Mouse (Mus musculus) heart, embryonic 12.5 days (tissue): ENCODE data around the gene Cyb561d2. TPM values are rescaled to one million over a fixed set of nuclear protein-coding genes. Genes with fewer than 3 reads are reported as not detected.

Source experiments
- ATAC-seq: fragments of 200-750 bp; cut with Nextera tagmentation; 2 replicates; pipeline ENCODE4 v1.8.0; 2017; ENCODE audit warnings: moderate TSS enrichment, moderate library complexity; ENCODE audit not compliant: insufficient number of reproducible peaks, low FRiP score
- H3K27ac ChIP-seq: fragments of 300-500 bp; sonication (generic); 2 replicates; pipeline ENCODE4 v1.5.1; 2016; ENCODE audit warnings: mild to moderate bottlenecking, moderate library complexity; ENCODE audit not compliant: poor library complexity, severe bottlenecking
- H3K27me3 ChIP-seq: fragments of 300-500 bp; sonication (generic); replicated peaks from 2 replicates; pipeline ENCODE4 v1.6.1; 2016; ENCODE audit warnings: mild to moderate bottlenecking, moderate library complexity
- H3K36me3 ChIP-seq: fragments of 300-500 bp; sonication (generic); 2 replicates; pipeline ENCODE4 v1.6.1; 2016; ENCODE audit warnings: mild to moderate bottlenecking, moderate library complexity
- H3K4me1 ChIP-seq: fragments of 300-500 bp; sonication (generic); replicated peaks from 2 replicates; pipeline ENCODE4 v1.6.1; 2016; ENCODE audit warnings: mild to moderate bottlenecking
- H3K4me2 ChIP-seq: fragments of 300-500 bp; sonication (generic); 2 replicates; pipeline ENCODE4 v1.6.1; 2016; ENCODE audit warnings: mild to moderate bottlenecking, moderate library complexity
- H3K4me3 ChIP-seq: fragments of 300-500 bp; sonication (generic); 2 replicates; pipeline ENCODE4 v1.5.1; 2016; ENCODE audit warnings: mild to moderate bottlenecking
- H3K9ac ChIP-seq: fragments of 300-500 bp; sonication (generic); 2 replicates; pipeline ENCODE4 v1.6.1; 2016; ENCODE audit warnings: mild to moderate bottlenecking, moderate library complexity
- H3K9me3 ChIP-seq: fragments of 300-500 bp; sonication (generic); replicated peaks from 2 replicates; pipeline ENCODE4 v1.6.1; 2016; ENCODE audit warnings: mild to moderate bottlenecking, moderate library complexity
- WGBS: fragments of 180-500 bp; shearing (Covaris S2); methylation state at CpG from one replicate; pipeline ENCODE4 v1.1.7; 2016; 5-methylcytosine and 5-hydroxymethylcytosine counted together
- polyA plus RNA-seq: library from polyadenylated mRNA; unstranded; fragments of >200 nt; fragmentation: Nextera tagmentation; extraction: Ambion mirVana; gene quantifications from 2 replicates; pipeline ENCODE4 v1.2.1, GENCODE M21; 2016

Gene Cyb561d2
- polyA plus RNA-seq: 16.6 and 18.4 TPM in 2 replicates

DNA sequence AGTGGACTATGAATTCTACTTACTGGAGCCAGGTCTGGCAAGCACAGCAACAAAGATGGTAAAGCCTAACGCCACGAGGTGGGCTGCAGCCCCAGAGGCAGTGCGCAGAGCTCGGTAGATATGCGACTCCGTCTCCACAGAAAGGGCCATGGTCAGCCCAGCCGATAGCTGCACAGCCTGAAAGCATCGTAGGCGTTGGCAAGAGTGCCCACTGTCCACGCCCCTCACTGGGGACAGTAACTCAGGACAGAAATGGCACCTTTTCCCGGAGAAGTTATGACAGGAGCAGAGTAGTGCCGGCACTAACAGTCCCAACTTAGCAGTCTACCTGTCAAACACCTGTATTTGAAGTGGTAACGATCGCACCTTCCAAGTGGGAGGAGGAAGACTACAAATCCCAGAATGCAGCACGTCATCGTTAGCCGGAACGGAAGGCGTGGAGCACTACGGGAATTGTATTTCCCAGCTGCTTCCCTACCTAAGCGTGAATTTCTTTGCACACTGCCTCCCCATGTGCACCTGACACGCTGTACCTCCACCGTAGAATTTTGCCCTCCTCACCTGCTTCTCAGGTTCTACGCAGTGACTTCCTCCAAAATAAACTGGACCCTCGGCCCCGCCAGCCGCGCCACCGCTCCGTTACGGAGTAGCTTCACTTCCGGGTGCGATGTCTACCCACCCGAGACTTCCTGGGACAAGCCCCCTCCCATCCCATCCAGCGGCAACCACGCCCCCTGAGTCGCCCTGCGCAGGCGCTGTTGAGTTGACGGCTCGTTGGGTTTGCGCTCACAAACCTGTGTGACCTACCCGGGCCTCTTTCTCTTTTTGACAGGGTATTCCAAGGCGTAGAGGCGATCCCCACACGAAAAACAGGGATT lies at the start of gene Cyb561d2, which contains the start of gene Nprl2:
Gene Cyb561d2 (minus strand): TSS at position 720 of the 878 bp plus-strand sequence.
Gene Nprl2 (plus strand): TSS at position 753 of the 878 bp plus-strand sequence.
- ATAC-seq: peak; percentile 88

DNA sequence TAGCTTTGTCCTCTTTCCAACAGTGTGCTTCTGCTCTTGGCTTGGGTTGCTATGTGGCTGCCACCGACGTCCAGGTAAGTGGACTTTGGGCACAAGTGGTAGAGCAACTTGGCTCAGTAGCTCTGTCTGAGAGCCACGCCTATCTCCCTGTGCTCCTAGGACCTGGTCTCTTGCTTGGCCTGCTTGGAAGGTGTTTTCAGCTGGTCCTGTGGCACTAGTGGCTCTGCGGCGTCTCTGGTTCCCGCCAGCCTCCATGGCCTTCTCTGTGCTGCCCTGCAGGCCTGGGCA lies 48.7 kb upstream of the Cyb561d2 start:
- H3K4me3 ChIP-seq: no peak overlapping the region
- no peaks in the 10 kb centered on the region for H3K9me3 ChIP-seq
- H3K27ac ChIP-seq: no peak overlapping the region
- WGBS: 91% methylated on average over 6 of the region's 6 CpGs
- no peak for ATAC-seq
- peaks cover 55% of the 10 kb centered on the region for H3K4me1 ChIP-seq
- no peak overlapping the region for H3K4me2 ChIP-seq
- H3K27me3 ChIP-seq: no peaks in the 10 kb centered on the region
- no peak overlapping the region; the same call in 1 of the 2 replicates for H3K9ac ChIP-seq
- peaks cover 56% of the 10 kb centered on the region for H3K36me3 ChIP-seq

More for the DNA sequence above, at the start of gene Cyb561d2, which contains the start of gene Nprl2:
- peak within 1 kb of the TSS; percentile 74 for H3K4me3 ChIP-seq
- peak within 1 kb of the TSS; percentile 38; the same call in 1 of the 2 replicates for H3K27ac ChIP-seq
- H3K9ac ChIP-seq: peak within 1 kb of the TSS; percentile 86
- peaks cover 54% of the 10 kb centered on the region for H3K36me3 ChIP-seq
- H3K9me3 ChIP-seq: no peaks in the 10 kb centered on the region
- H3K27me3 ChIP-seq: no peaks in the 10 kb centered on the region
- peak within 1 kb of the TSS; percentile 93 for H3K4me2 ChIP-seq
- 1% methylated on average over 46 of the region's 46 CpGs for WGBS
- H3K4me1 ChIP-seq: peaks cover 28% of the 10 kb centered on the region

DNA sequence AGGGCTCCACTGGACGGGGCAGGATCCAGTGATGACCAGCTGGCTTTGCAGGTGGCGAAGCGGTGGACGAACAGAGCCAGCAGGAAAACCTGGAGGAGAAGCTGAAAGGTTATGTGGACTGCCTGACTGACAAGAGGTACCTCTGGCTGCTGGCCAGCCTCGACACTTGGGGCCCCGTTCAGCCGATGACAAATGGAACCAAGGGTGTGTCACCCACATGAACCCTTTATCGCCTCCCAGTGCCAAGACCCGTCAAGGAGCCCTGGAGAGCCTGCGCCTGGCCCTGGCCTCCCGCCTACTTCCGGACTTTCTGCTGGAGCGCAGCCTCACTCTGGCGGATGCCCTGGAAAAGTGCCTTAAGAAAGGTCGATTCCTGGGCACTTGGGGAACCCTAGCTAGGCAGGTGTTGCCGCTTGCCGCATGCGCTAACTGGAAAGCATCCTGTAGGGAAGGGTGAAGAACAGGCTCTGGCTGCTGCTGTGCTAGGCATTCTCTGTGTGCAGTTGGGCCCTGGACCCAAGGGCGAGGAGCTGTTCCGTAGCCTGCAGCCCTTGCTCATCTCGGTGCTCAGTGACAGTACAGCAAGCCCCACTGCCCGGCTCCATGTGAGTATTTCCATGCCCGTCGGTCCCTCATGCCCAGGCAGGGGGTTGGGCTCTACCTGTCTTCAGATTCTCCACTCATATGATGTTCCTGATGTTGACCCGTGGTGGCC lies 48.2 kb upstream of the Cyb561d2 start:
- H3K4me2 ChIP-seq: peak overlapping the region; percentile 84

DNA sequence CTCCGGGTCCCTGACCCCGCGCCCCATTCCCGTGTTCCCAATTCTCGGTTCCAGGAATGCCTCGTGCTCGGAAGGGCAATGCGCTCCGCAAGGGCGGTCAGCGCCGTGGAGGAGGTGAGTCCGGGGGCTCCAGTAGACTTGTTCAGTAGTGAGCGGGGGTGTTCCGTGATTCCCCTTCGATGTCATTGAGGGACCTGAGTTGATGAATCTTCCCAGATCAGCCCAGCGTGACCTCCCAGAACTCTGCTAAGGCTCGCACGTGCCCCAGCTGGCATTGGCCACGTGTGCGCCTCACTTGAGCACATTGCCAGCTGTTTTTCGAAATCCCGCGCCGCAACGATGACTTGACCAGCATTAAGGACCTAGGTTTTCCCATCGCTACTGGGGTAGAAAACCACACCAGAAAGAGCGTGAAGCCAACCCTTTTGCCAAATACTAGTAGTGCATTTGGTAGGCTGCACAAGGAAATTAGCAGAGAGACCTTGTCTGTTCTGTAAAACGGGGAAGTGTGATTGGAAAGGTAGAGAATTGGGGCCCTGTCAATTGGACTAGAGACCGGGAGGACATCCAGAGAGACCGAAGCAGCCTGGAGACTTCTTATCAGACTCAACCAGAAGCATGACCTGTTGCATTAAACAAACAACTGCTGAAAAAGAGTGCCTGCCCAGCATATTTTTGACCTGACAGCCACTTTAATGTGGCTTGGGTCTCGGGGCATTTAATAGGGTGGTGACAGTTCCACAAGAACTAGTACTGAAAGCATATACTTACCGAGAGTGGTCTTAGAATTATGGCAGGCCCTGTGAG lies 46.0 kb upstream of the Cyb561d2 start:
- H3K36me3 ChIP-seq: peaks cover 49% of the 10 kb centered on the region
- H3K9ac ChIP-seq: peak overlapping the region; percentile 85
- 1% methylated on average over 33 of the region's 33 CpGs for WGBS
- H3K4me2 ChIP-seq: peak overlapping the region; percentile 84
- H3K9me3 ChIP-seq: no peaks in the 10 kb centered on the region
- H3K4me1 ChIP-seq: peaks cover 45% of the 10 kb centered on the region
- peak overlapping the region; percentile 84 for H3K4me3 ChIP-seq
- H3K27me3 ChIP-seq: no peaks in the 10 kb centered on the region
- ATAC-seq: peak; percentile 6; the same call in 1 of the 2 replicates
- peak overlapping the region; percentile 72 for H3K27ac ChIP-seq

More for the DNA sequence above, 48.2 kb upstream of the Cyb561d2 start:
- no peak for ATAC-seq
- Histone ChIP-seq H3K4me1 (peaks cover 55% of the 10 kb centered on the region), H3K9me3 (no peaks in the 10 kb centered on the region), H3K9ac (peak overlapping the region; percentile 21; the same call in 1 of the 2 replicates), H3K27me3 (no peaks in the 10 kb centered on the region), H3K36me3 (peaks cover 56% of the 10 kb centered on the region), H3K4me3 (0 out of 2 replicates have a peak overlapping the region, but pooled peaks have one; percentile 84), H3K27ac (peak overlapping the region; percentile 58)
- 74% methylated on average over 25 of the region's 25 CpGs for WGBS

DNA sequence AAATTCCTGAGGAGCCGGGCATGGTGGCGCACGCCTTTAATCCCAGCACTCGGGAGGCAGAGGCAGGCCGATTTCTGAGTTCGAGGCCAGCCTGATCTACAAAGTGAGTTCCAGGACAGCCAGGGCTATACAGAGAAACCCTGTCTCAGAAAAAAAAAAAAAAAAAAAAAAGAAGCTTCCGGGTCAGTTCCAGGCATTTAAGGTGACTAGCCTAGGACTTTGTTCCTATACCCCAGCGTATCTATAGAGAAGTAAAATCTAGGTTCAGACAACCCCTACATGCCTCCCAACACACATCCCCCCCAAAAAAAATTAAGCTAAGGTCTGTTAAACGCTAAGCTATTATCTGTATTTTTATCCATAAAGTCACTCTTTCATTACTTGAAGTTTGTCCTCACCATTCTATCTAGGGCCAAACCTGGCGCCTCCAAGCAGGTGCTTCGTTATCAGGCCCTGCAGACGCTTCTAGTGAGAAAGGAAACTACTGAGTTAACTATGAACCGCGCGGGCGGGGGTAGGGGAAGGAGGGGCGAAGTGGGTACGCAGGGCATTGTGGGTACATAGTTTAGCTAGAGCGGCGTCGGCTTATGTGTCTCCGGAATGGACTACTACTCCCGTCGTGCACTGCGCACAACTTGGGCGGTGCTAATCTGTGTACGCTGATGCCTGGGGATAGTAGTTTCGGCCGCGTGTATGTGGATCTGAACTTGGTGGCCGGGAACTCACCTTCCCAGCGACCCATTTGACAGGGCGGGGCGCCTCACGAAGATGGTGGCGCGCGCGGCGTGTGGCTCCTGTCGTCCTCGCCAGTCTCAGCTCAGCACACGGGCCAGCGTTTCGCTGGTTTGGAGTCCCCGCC lies 45.2 kb upstream of the Cyb561d2 start, which contains the start of gene Ifrd2:
Gene Ifrd2 (plus strand): TSS at position 669 of the 859 bp plus-strand sequence.
- Histone ChIP-seq H3K36me3 (peaks cover 43% of the 10 kb centered on the region), H3K4me3 (peak within 1 kb of the TSS; percentile 84), H3K4me2 (peak within 1 kb of the TSS; percentile 84), H3K27ac (peak within 1 kb of the TSS; percentile 72), H3K27me3 (no peaks in the 10 kb centered on the region), H3K9ac (peak within 1 kb of the TSS; percentile 85), H3K9me3 (no peaks in the 10 kb centered on the region), H3K4me1 (peaks cover 38% of the 10 kb centered on the region)
- 11% methylated on average over 46 of the region's 46 CpGs for WGBS
- peak; percentile 97 for ATAC-seq

DNA sequence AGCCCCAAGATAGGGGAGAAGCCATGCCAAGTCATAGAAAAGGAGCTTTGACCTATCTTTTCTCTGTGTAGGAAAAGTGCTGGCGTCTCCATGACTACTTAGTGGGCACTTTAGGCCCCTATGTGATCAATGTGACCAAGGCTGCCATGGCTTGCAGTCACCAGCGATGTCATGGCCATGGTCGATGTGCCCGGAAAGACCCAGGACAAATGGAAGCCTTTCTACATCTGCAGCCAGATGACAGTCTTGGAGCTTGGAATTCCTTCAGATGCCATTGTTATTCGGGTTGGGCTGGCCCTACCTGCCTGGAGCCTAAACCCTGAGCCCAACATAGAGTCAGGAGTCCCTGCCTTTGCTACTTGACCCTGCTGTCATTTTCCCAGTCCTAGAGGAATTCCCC lies 44.5 kb upstream of the Cyb561d2 start:
- no peak overlapping the region for H3K4me3 ChIP-seq
- H3K36me3 ChIP-seq: peaks cover 36% of the 10 kb centered on the region
- H3K27ac ChIP-seq: peak overlapping the region; percentile 41
- no peaks in the 10 kb centered on the region for H3K27me3 ChIP-seq
- 87% methylated on average over 5 of the region's 5 CpGs for WGBS
- no peak for ATAC-seq
- H3K9ac ChIP-seq: no peak overlapping the region
- no peaks in the 10 kb centered on the region for H3K9me3 ChIP-seq
- H3K4me1 ChIP-seq: peaks cover 45% of the 10 kb centered on the region
- H3K4me2 ChIP-seq: peak overlapping the region; percentile 24

DNA sequence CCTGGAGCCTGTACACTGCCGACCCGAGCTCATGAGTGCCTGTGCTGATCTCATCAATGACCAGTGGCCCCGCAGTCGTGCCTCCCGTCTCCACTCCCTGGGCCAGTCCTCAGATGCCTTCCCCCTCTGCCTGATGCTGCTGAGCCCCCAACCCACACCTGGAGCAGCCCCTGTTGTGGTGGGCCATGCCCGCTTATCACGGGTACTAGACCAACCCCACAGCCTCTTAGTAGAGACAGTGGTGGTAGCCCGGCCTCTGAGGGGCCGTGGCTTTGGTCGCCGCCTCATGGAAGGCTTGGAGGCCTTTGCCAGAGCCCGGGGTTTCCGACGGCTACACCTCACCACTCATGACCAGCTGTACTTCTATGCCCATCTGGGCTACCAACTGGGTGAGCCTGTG lies 41.2 kb upstream of the Cyb561d2 start:
- Histone ChIP-seq H3K27ac (no peak overlapping the region), H3K9ac (no peak overlapping the region), H3K36me3 (peaks cover 11% of the 10 kb centered on the region), H3K9me3 (no peaks in the 10 kb centered on the region), H3K4me3 (no peak overlapping the region), H3K4me2 (no peak overlapping the region), H3K4me1 (peaks cover 29% of the 10 kb centered on the region), H3K27me3 (no peaks in the 10 kb centered on the region)
- ATAC-seq: no peak
- WGBS: 88% methylated on average over 14 of the region's 14 CpGs

DNA sequence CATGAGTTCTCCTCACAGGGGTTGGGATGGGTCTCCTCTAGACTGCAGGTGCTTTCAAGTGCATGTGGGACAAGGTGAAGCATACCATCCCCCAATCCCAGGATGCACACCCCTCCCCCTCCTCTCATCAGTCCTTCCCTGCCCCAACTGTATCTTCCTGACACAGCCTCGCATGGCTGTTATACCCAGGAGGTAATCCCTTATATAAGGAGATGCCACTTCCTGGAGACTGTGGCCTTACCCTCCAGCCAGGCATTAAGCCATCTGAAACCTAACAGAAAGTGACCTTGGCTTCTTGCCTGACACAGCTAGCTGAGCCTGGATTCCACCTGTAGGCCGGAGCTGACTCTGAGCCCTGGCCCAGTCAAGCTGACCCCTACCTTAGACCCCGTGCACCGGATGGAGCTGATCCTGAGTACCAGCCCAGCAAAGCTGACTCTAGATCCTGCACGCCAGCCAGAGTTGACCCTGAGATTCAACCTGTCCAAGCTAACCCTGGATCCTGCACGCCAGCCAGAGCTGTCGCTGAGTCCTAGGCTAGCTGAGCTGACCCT lies 40.6 kb upstream of the Cyb561d2 start:
- no peaks in the 10 kb centered on the region for H3K27me3 ChIP-seq
- peaks cover 11% of the 10 kb centered on the region for H3K36me3 ChIP-seq
- H3K9me3 ChIP-seq: no peaks in the 10 kb centered on the region
- H3K27ac ChIP-seq: no peak overlapping the region
- ATAC-seq: no peak
- H3K9ac ChIP-seq: no peak overlapping the region
- no peak overlapping the region for H3K4me2 ChIP-seq
- WGBS: 85% methylated on average over 7 of the region's 7 CpGs
- H3K4me3 ChIP-seq: no peak overlapping the region
- peaks cover 29% of the 10 kb centered on the region for H3K4me1 ChIP-seq

DNA sequence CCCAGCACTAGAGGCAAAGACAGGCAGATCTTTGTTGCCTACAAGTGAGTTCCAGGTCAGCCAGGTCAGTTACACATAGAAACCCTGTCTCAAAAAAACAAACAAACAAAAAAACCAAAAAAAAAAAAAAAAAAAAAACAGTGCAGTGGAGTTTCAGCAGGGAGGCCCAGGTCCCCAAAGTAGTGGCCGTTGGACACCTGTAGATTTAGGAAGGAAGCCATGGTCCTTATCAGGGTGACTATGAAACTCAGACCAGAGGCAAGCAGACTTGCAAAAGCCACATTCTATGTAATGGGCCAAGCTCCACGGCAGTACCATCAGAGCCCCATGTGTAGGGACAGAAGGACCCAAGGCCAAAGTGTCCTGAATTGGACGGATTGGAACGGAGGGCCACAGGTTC lies 39.6 kb upstream of the Cyb561d2 start:
- WGBS: 77% methylated on average over 4 of the region's 4 CpGs
- Histone ChIP-seq H3K27me3 (no peaks in the 10 kb centered on the region), H3K36me3 (peaks cover 11% of the 10 kb centered on the region), H3K9me3 (no peaks in the 10 kb centered on the region), H3K4me1 (peaks cover 37% of the 10 kb centered on the region), H3K9ac (peak overlapping the region; percentile 87; the same call in 1 of the 2 replicates), H3K27ac (no peak overlapping the region), H3K4me3 (peak overlapping the region; percentile 67), H3K4me2 (peak overlapping the region; percentile 94)
- ATAC-seq: no peak
